Mouse (Mus musculus): ENCODE measurements around the gene Sh3bgrl3. TPM values are rescaled to one million over a fixed set of nuclear protein-coding genes. Genes with fewer than 3 reads are reported as not detected.

The Sh3bgrl3 gene
- polyA plus RNA-seq, 1 experiment: 262 TPM

- TF ChIP-seq MAX (IDR thresholded peaks at IDR 0.05; ENCODE audit: low read depth) (no peak), TCF3 (IDR thresholded peaks at IDR 0.05; ENCODE audit: insufficient read length, low read depth) (no peak), TCF12 (IDR thresholded peaks at IDR 0.05; ENCODE audit: insufficient read depth, poor library complexity, severe bottlenecking) (no peak), MYOD1 (IDR thresholded peaks at IDR 0.05; ENCODE audit: control insufficient read depth in 1 of 3, insufficient read length in 2 of 3, low read depth in 2 of 3) (no peak), USF1 (IDR thresholded peaks at IDR 0.05; ENCODE audit: low read depth) (no peak)
- Histone ChIP-seq H3K4me2 (ENCODE audit: low read depth) (no peak overlapping the region), H3K36me3 (ENCODE audit: control insufficient read depth, insufficient read depth) (no peaks in the 10 kb centered on the region)
Measured at GRCm38 (mm10) chr4:134114038-134114437, 14.6 kb downstream of the Sh3bgrl3 start.

GRCm38 (mm10) chr4:134113356-134113994 lies 15.1 kb downstream of the Sh3bgrl3 start:
- no peaks in the 10 kb centered on the region for H3K27me3 ChIP-seq (ENCODE audit: control insufficient read depth, insufficient read depth, insufficient read length)
- no peak overlapping the region for H3K4me2 ChIP-seq (ENCODE audit: low read depth)
- no peaks in the 10 kb centered on the region for H3K79me2 ChIP-seq (ENCODE audit: control insufficient read depth, insufficient read depth)
- no peaks in the 10 kb centered on the region for H3K36me3 ChIP-seq (ENCODE audit: control insufficient read depth, insufficient read depth)
- no peak overlapping the region for H3ac ChIP-seq (ENCODE audit: control insufficient read depth, insufficient read length)
- TF ChIP-seq SRF (IDR thresholded peaks at IDR 0.05; ENCODE audit: control insufficient read depth, insufficient read length, low read depth) (no peak), REST (IDR thresholded peaks at IDR 0.05; ENCODE audit: insufficient read depth, insufficient read length) (no peak), MYOG (IDR thresholded peaks at IDR 0.05; ENCODE audit: control insufficient read depth in 1 of 3, insufficient read depth in 1 of 3, insufficient read length in 2 of 3, low read depth in 2 of 3) (no peak), CEBPB (IDR thresholded peaks at IDR 0.05; ENCODE audit: insufficient read depth, poor library complexity, severe bottlenecking) (no peak), TCF12 (IDR thresholded peaks at IDR 0.05; ENCODE audit: insufficient read depth, poor library complexity, severe bottlenecking) (no peak)
- no peak overlapping the region for H3K4me3 ChIP-seq

More at GRCm38 (mm10) chr4:134114038-134114437, 14.6 kb downstream of the Sh3bgrl3 start:
- H3K79me2 ChIP-seq (ENCODE audit: control insufficient read depth, insufficient read depth): no peaks in the 10 kb centered on the region
- no peaks in the 10 kb centered on the region for H3K27me3 ChIP-seq (ENCODE audit: control insufficient read depth, insufficient read depth, insufficient read length)
- H3ac ChIP-seq (ENCODE audit: control insufficient read depth, insufficient read length): no peak overlapping the region
- H3K4me3 ChIP-seq: no peak overlapping the region

- Histone ChIP-seq H3K4me3 (no peak overlapping the region), H3K4me2 (ENCODE audit: low read depth) (no peak overlapping the region), H3K36me3 (ENCODE audit: control insufficient read depth, insufficient read depth) (no peaks in the 10 kb centered on the region), H3K79me2 (ENCODE audit: control insufficient read depth, insufficient read depth) (no peaks in the 10 kb centered on the region), H3ac (ENCODE audit: control insufficient read depth, insufficient read length) (no peak overlapping the region), H3K27me3 (ENCODE audit: control insufficient read depth, insufficient read depth, insufficient read length) (no peaks in the 10 kb centered on the region)
- no peak for TF ChIP-seq USF1 (IDR thresholded peaks at IDR 0.05; ENCODE audit: low read depth)
- TF ChIP-seq TCF12 (IDR thresholded peaks at IDR 0.05; ENCODE audit: insufficient read depth, poor library complexity, severe bottlenecking): no peak
- TF ChIP-seq POLR2A (IDR thresholded peaks at IDR 0.05; ENCODE audit: insufficient read length, low read depth): no peak
- no peak for TF ChIP-seq E2F4 (IDR thresholded peaks at IDR 0.05; ENCODE audit: insufficient read depth)
- TF ChIP-seq SRF (IDR thresholded peaks at IDR 0.05; ENCODE audit: control insufficient read depth, insufficient read length, low read depth): no peak
- no peak for TF ChIP-seq MAX (IDR thresholded peaks at IDR 0.05; ENCODE audit: low read depth)
- no peak for TF ChIP-seq MYOG (IDR thresholded peaks at IDR 0.05; ENCODE audit: control insufficient read depth in 1 of 3, insufficient read depth in 1 of 3, insufficient read length in 2 of 3, low read depth in 2 of 3)
- no peak for TF ChIP-seq POLR2AphosphoS2 (IDR thresholded peaks at IDR 0.05; ENCODE audit: insufficient read length, low read depth)
- TF ChIP-seq CEBPB (IDR thresholded peaks at IDR 0.05; ENCODE audit: insufficient read depth, poor library complexity, severe bottlenecking): no peak
- no peak for TF ChIP-seq TCF3 (IDR thresholded peaks at IDR 0.05; ENCODE audit: insufficient read length, low read depth)
- no peak for TF ChIP-seq REST (IDR thresholded peaks at IDR 0.05; ENCODE audit: insufficient read depth, insufficient read length)
- no peak for TF ChIP-seq MYOD1 (IDR thresholded peaks at IDR 0.05; ENCODE audit: control insufficient read depth in 1 of 3, insufficient read length in 2 of 3, low read depth in 2 of 3)
Measured at GRCm38 (mm10) chr4:134112403-134112802, 16.2 kb downstream of the Sh3bgrl3 start.

GRCm38 (mm10) chr4:134110653-134111052 lies 17.9 kb downstream of the Sh3bgrl3 start:
- no peak for TF ChIP-seq POLR2AphosphoS2 (IDR thresholded peaks at IDR 0.05; ENCODE audit: insufficient read length, low read depth)
- no peak for TF ChIP-seq CEBPB (IDR thresholded peaks at IDR 0.05; ENCODE audit: insufficient read depth, poor library complexity, severe bottlenecking)
- no peak for TF ChIP-seq MYOG (IDR thresholded peaks at IDR 0.05; ENCODE audit: control insufficient read depth in 1 of 3, insufficient read depth in 1 of 3, insufficient read length in 2 of 3, low read depth in 2 of 3)
- no peak for TF ChIP-seq USF1 (IDR thresholded peaks at IDR 0.05; ENCODE audit: low read depth)
- TF ChIP-seq MYOD1 (IDR thresholded peaks at IDR 0.05; ENCODE audit: control insufficient read depth in 1 of 3, insufficient read length in 2 of 3, low read depth in 2 of 3): no peak
- TF ChIP-seq TCF3 (IDR thresholded peaks at IDR 0.05; ENCODE audit: insufficient read length, low read depth): no peak
- no peak for TF ChIP-seq POLR2A (IDR thresholded peaks at IDR 0.05; ENCODE audit: insufficient read length, low read depth)
- TF ChIP-seq SRF (IDR thresholded peaks at IDR 0.05; ENCODE audit: control insufficient read depth, insufficient read length, low read depth): no peak

GRCm38 (mm10) chr4:134108196-134108595 lies 20.4 kb downstream of the Sh3bgrl3 start:
- no peak for TF ChIP-seq CEBPB (IDR thresholded peaks at IDR 0.05; ENCODE audit: insufficient read depth, poor library complexity, severe bottlenecking)
- TF ChIP-seq TCF12 (IDR thresholded peaks at IDR 0.05; ENCODE audit: insufficient read depth, poor library complexity, severe bottlenecking): no peak
- no peak for TF ChIP-seq POLR2A (IDR thresholded peaks at IDR 0.05; ENCODE audit: insufficient read length, low read depth)
- no peak for TF ChIP-seq TCF3 (IDR thresholded peaks at IDR 0.05; ENCODE audit: insufficient read length, low read depth)
- TF ChIP-seq MYOD1 (IDR thresholded peaks at IDR 0.05; ENCODE audit: control insufficient read depth in 1 of 3, insufficient read length in 2 of 3, low read depth in 2 of 3): no peak
- H3K4me2 ChIP-seq (ENCODE audit: low read depth): no peak overlapping the region
- no peak overlapping the region for H3K4me3 ChIP-seq
- no peaks in the 10 kb centered on the region for H3K36me3 ChIP-seq (ENCODE audit: control insufficient read depth, insufficient read depth)
- no peaks in the 10 kb centered on the region for H3K27me3 ChIP-seq (ENCODE audit: control insufficient read depth, insufficient read depth, insufficient read length)
- H3K79me2 ChIP-seq (ENCODE audit: control insufficient read depth, insufficient read depth): no peaks in the 10 kb centered on the region
- H3ac ChIP-seq (ENCODE audit: control insufficient read depth, insufficient read length): no peak overlapping the region

More at GRCm38 (mm10) chr4:134110653-134111052, 17.9 kb downstream of the Sh3bgrl3 start:
- H3ac ChIP-seq (ENCODE audit: control insufficient read depth, insufficient read length): no peak overlapping the region
- no peaks in the 10 kb centered on the region for H3K36me3 ChIP-seq (ENCODE audit: control insufficient read depth, insufficient read depth)
- no peaks in the 10 kb centered on the region for H3K27me3 ChIP-seq (ENCODE audit: control insufficient read depth, insufficient read depth, insufficient read length)
- no peak overlapping the region for H3K4me3 ChIP-seq
- H3K4me2 ChIP-seq (ENCODE audit: low read depth): no peak overlapping the region
- H3K79me2 ChIP-seq (ENCODE audit: control insufficient read depth, insufficient read depth): no peaks in the 10 kb centered on the region

All from myocyte (in vitro differentiated cells).